8 mouse cellular contexts compared by ENCODE assay signal in genomic region chr16:55321542-55322514, GRCm38 (mm10). TPM values are rescaled to one million over a fixed set of nuclear protein-coding genes. Genes with fewer than 3 reads are reported as not detected.
DNase-seq lines count a peak whose midpoint lies in the region; ATAC-seq and TF ChIP-seq lines count a peak whose summit lies in the region.

No protein-coding gene starts in this region.

- no peak for ATAC-seq in kidney, embryonic 15.5 days (replicated peaks; ENCODE audit: low FRiP score)
- peak; percentile 99 for ATAC-seq in hindbrain, embryonic 12.5 days (ENCODE audit: low FRiP score)

- H3K27ac ChIP-seq in kidney, embryonic 15.5 days, result no peak overlapping the region
- H3K27ac ChIP-seq in hindbrain, embryonic 12.5 days, result no peak overlapping the region; the same call in 1 of the 2 replicates
- H3K27ac ChIP-seq in olfactory bulb, adult 2 months (ENCODE audit: insufficient read depth, low read depth, low read length), result peak overlapping the region; percentile 29; the same call in 1 of the 2 replicates

- no peak for TF ChIP-seq CTCF in olfactory bulb, adult 2 months (IDR thresholded peaks at IDR 0.05; ENCODE audit: insufficient read depth, low read depth, low read length)

- H3K9me3 ChIP-seq in kidney, embryonic 15.5 days (replicated peaks), result no peaks in the 10 kb centered on the region
- H3K9me3 ChIP-seq in hindbrain, embryonic 12.5 days (replicated peaks), result no peaks in the 10 kb centered on the region

- H3K27me3 ChIP-seq in kidney, embryonic 15.5 days, result no peaks in the 10 kb centered on the region
- no peaks in the 10 kb centered on the region for H3K27me3 ChIP-seq in hindbrain, embryonic 12.5 days

- no peak overlapping the region for H3K4me2 ChIP-seq in kidney, embryonic 15.5 days
- no peak overlapping the region for H3K4me2 ChIP-seq in hindbrain, embryonic 12.5 days (replicated peaks)

- 0 out of 2 replicates have a peak, but pooled peaks cover 2% of the 10 kb centered on the region for H3K4me1 ChIP-seq in kidney, embryonic 15.5 days
- 0 out of 2 replicates have a peak, but pooled peaks cover 5% of the 10 kb centered on the region for H3K4me1 ChIP-seq in hindbrain, embryonic 12.5 days
- no peaks in the 10 kb centered on the region for H3K4me1 ChIP-seq in olfactory bulb, adult 2 months (ENCODE audit: control insufficient read depth, insufficient read depth, low read length)

- WGBS in kidney, embryonic 15.5 days, result 60% methylated on average over 8 of the region's 8 CpGs
- 48% methylated on average over 8 of the region's 8 CpGs for WGBS in hindbrain, embryonic 12.5 days
- WGBS in olfactory bulb, adult 2 months, result 42% methylated on average over 8 of the region's 8 CpGs

- peak; percentile 6 for DNase-seq in kidney, postnatal 14 days
- DNase-seq in left cerebral cortex, postnatal 36 days (ENCODE audit: low spot score in 2 of 2), result peak; percentile 76 to 82
- no peak for DNase-seq in thymus, postnatal 25 days
- DNase-seq in spleen, postnatal 36 days (ENCODE audit: low spot score in 2 of 2), result no peak
- DNase-seq in natural killer cell, adult 2 months (ENCODE audit: low spot score in 2 of 2), result no peak

- H3K9ac ChIP-seq in kidney, embryonic 15.5 days, result no peak overlapping the region
- H3K9ac ChIP-seq in hindbrain, embryonic 12.5 days, result no peak overlapping the region

- no peaks in the 10 kb centered on the region for H3K36me3 ChIP-seq in kidney, embryonic 15.5 days
- H3K36me3 ChIP-seq in hindbrain, embryonic 12.5 days, result no peaks in the 10 kb centered on the region

- H3K4me3 ChIP-seq in kidney, embryonic 15.5 days (replicated peaks), result no peak overlapping the region
- no peak overlapping the region for H3K4me3 ChIP-seq in hindbrain, embryonic 12.5 days
- H3K4me3 ChIP-seq in olfactory bulb, adult 2 months (ENCODE audit: insufficient read depth, low read depth, low read length), result no peak overlapping the region

- intact Hi-C loops in left cerebral cortex, postnatal 36 days (cut with DNase I), result no loop called here

- no peak for TF ChIP-seq POLR2A in olfactory bulb, adult 2 months (IDR thresholded peaks at IDR 0.05; ENCODE audit: insufficient read depth, low read depth, low read length)

RNA-seq across cellular contexts. Expression of gene Zpld1, which starts 24.0 kb away (rescaled TPM):
- 0.40 and 0.44 TPM in 2 replicates for polyA plus RNA-seq in kidney, embryonic 15.5 days (2015; fragmentation: Nextera tagmentation; extraction: Ambion mirVana)
- 10.8 and 11.6 TPM in 2 replicates for polyA plus RNA-seq in hindbrain, embryonic 12.5 days (2016; fragmentation: Nextera tagmentation; extraction: Ambion mirVana)
- under 1 TPM in 1 of 2 experiments, not detected in 1; 0.29 TPM for total RNA-seq in left cerebral cortex, postnatal 36 days (2021)
- not detected in 2 replicates for polyA plus RNA-seq in olfactory bulb, adult 2 months (2012; ENCODE audit: insufficient read depth, insufficient read length, low replicate concordance, missing spikeins)

Comparison
In these comparisons a context has a peak if more than half of its experiments do, and no peak if none do; other contexts are left out.
1. DNase-seq: peak in kidney, postnatal 14 days (single experiment) and left cerebral cortex, postnatal 36 days (2 of 2); none in thymus, postnatal 25 days (single experiment), spleen, postnatal 36 days (0 of 2) and natural killer cell, adult 2 months (0 of 2).